Mouse (Mus musculus) liver, embryonic 11.5 days (tissue): ENCODE measurements around the gene Nhsl2. TPM values are rescaled to one million over a fixed set of nuclear protein-coding genes. Genes with fewer than 3 reads are reported as not detected.
A peak's percentile ranks its signal among the peaks of the same experiment; 100 is the strongest.
"Not testable (repeated sequence)": the region's sequence is repeated elsewhere in the genome, so short reads cannot be mapped to it uniquely, and the experiment has no call there.

ENCODE experiments used
- ATAC-seq: fragments of 200-750 bp; cut with Nextera tagmentation; replicated peaks from 2 replicates; pipeline ENCODE4 v1.8.0; 2017; ENCODE audit warnings: moderate number of reproducible peaks, mild to moderate bottlenecking, moderate TSS enrichment, moderate library complexity; ENCODE audit not compliant: low FRiP score
- DNase-seq: peaks from one replicate; pipeline ENCODE4 v3.0.0-alpha.2; 2017; ENCODE audit warnings: low spot score
- H3K27ac ChIP-seq: fragments of 300-500 bp; sonication (generic); 2 replicates; pipeline ENCODE4 v1.5.1; 2014; ENCODE audit warnings: mild to moderate bottlenecking, low read depth, low read length, control low read depth
- H3K27me3 ChIP-seq: fragments of 300-500 bp; sonication (generic); replicated peaks from 2 replicates; pipeline ENCODE4 v1.6.1; 2014; ENCODE audit warnings: low read length, mixed read lengths; ENCODE audit not compliant: control insufficient read depth, insufficient read depth
- H3K36me3 ChIP-seq: fragments of 300-500 bp; sonication (generic); 2 replicates; pipeline ENCODE4 v1.6.1; 2014; ENCODE audit warnings: mild to moderate bottlenecking, low read length, moderate library complexity, mixed read lengths; ENCODE audit not compliant: control insufficient read depth, insufficient read depth
- H3K4me1 ChIP-seq: fragments of 300-500 bp; sonication (generic); replicated peaks from 2 replicates; pipeline ENCODE4 v1.6.1; 2014; ENCODE audit warnings: low read length, mixed read lengths; ENCODE audit not compliant: control insufficient read depth, insufficient read depth
- H3K4me2 ChIP-seq: fragments of 300-500 bp; sonication (generic); 2 replicates; pipeline ENCODE4 v1.6.1; 2014; ENCODE audit warnings: mild to moderate bottlenecking, control low read depth, moderate library complexity
- H3K4me3 ChIP-seq: fragments of 300-500 bp; sonication (generic); 2 replicates; pipeline ENCODE4 v1.5.1; 2014; ENCODE audit warnings: low read depth, low read length, control low read depth
- H3K9ac ChIP-seq: fragments of 300-500 bp; sonication (generic); 2 replicates; pipeline ENCODE4 v1.6.1; 2014; ENCODE audit warnings: low read depth, low read length, control low read depth
- H3K9me3 ChIP-seq: fragments of 300-500 bp; sonication (generic); 2 replicates; pipeline ENCODE4 v1.6.1; 2016; ENCODE audit warnings: low read length, inconsistent platforms, mixed read lengths; ENCODE audit not compliant: control insufficient read depth
- WGBS: fragments of 180-500 bp; shearing (Covaris S2); extraction: QIAGEN DNeasy Blood & Tissue Kit; methylation state at CpG from one replicate; pipeline ENCODE4 v1.1.7; 2014; 5-methylcytosine and 5-hydroxymethylcytosine counted together
- polyA plus RNA-seq: library from polyadenylated mRNA; unstranded; fragments of >200 nt; fragmentation: Nextera tagmentation; extraction: Ambion mirVana; gene quantifications from 2 replicates; pipeline ENCODE4 v1.2.1, GENCODE M21; 2014

Gene Nhsl2
- 9.0 and 9.7 TPM in 2 replicates for polyA plus RNA-seq

- ATAC-seq, result no peak
These were observed at the start of gene Nhsl2 for GRCm38 (mm10) chrX:101849281-101849821. Nhsl2 (plus strand) TSS chrX:101849385.

GRCm38 (mm10) chrX:101805512-101805911 is 43.7 kb upstream of the Nhsl2 start:
- DNase-seq, result no peak
- H3K4me2 ChIP-seq, result no peak overlapping the region
- no peaks in the 10 kb centered on the region for H3K36me3 ChIP-seq
- no peak overlapping the region for H3K4me3 ChIP-seq
- 31% methylated on average over 2 of the region's 2 CpGs for WGBS
- H3K9me3 ChIP-seq, result no peaks in the 10 kb centered on the region
- no peak overlapping the region for H3K27ac ChIP-seq
- no peak for ATAC-seq
- H3K27me3 ChIP-seq, result peaks cover 9% of the 10 kb centered on the region; the same call in 1 of the 2 replicates
- no peaks in the 10 kb centered on the region for H3K4me1 ChIP-seq
- no peak overlapping the region for H3K9ac ChIP-seq

More at GRCm38 (mm10) chrX:101849281-101849821, at the start of gene Nhsl2:
- Histone ChIP-seq H3K36me3 (no peaks in the 10 kb centered on the region), H3K4me2 (peak within 1 kb of the TSS; percentile 68), H3K27me3 (peaks cover 72% of the 10 kb centered on the region), H3K4me3 (peak within 1 kb of the TSS; percentile 50), H3K9me3 (no peaks in the 10 kb centered on the region), H3K4me1 (no peaks in the 10 kb centered on the region), H3K27ac (no peak within 1 kb of the TSS), H3K9ac (peak within 1 kb of the TSS; percentile 37; the same call in 1 of the 2 replicates)
- 10% methylated on average over 43 of the region's 58 CpGs for WGBS
- peak; percentile 35 for DNase-seq

GRCm38 (mm10) chrX:101811750-101812149 is 37.4 kb upstream of the Nhsl2 start:
- 55% methylated on average over 3 of the region's 3 CpGs for WGBS
- no peak for DNase-seq
- no peak overlapping the region for H3K9ac ChIP-seq
- H3K4me3 ChIP-seq, result no peak overlapping the region
- H3K4me1 ChIP-seq, result no peaks in the 10 kb centered on the region
- no peak for ATAC-seq
- 0 out of 2 replicates have a peak, but pooled peaks cover 3% of the 10 kb centered on the region for H3K27me3 ChIP-seq
- H3K27ac ChIP-seq, result no peak overlapping the region
- no peaks in the 10 kb centered on the region for H3K9me3 ChIP-seq
- H3K4me2 ChIP-seq, result no peak overlapping the region
- no peaks in the 10 kb centered on the region for H3K36me3 ChIP-seq

- H3K4me3 ChIP-seq, result no peak overlapping the region
- ATAC-seq, result no peak
These were observed 30.0 kb upstream of the Nhsl2 start for GRCm38 (mm10) chrX:101819163-101819562.

GRCm38 (mm10) chrX:101819980-101820379 is 29.2 kb upstream of the Nhsl2 start:
- H3K9ac ChIP-seq, H3K9me3 ChIP-seq, H3K27ac ChIP-seq, H3K4me2 ChIP-seq, H3K4me1 ChIP-seq, H3K36me3 ChIP-seq, H3K27me3 ChIP-seq, H3K4me3 ChIP-seq, ATAC-seq, DNase-seq: not testable (repeated sequence)

More at GRCm38 (mm10) chrX:101819163-101819562, 30.0 kb upstream of the Nhsl2 start:
- no peaks in the 10 kb centered on the region for H3K9me3 ChIP-seq
- peaks cover 10% of the 10 kb centered on the region for H3K27me3 ChIP-seq
- no peak for DNase-seq
- H3K36me3 ChIP-seq, result no peaks in the 10 kb centered on the region
- WGBS, result 55% methylated on average over 1 of the region's 1 CpGs
- no peaks in the 10 kb centered on the region for H3K4me1 ChIP-seq
- no peak overlapping the region for H3K4me2 ChIP-seq
- H3K9ac ChIP-seq, result no peak overlapping the region
- no peak overlapping the region for H3K27ac ChIP-seq

GRCm38 (mm10) chrX:101847191-101847795 is 1.9 kb upstream of the Nhsl2 start:
- no peak overlapping the region for H3K27ac ChIP-seq
- 54% methylated on average over 5 of the region's 5 CpGs for WGBS
- no peaks in the 10 kb centered on the region for H3K4me1 ChIP-seq
- H3K4me2 ChIP-seq, result no peak overlapping the region
- H3K9ac ChIP-seq, result no peak overlapping the region
- no peaks in the 10 kb centered on the region for H3K36me3 ChIP-seq
- peaks cover 65% of the 10 kb centered on the region for H3K27me3 ChIP-seq
- H3K4me3 ChIP-seq, result no peak overlapping the region
- DNase-seq (no peak), ATAC-seq (no peak)
- no peaks in the 10 kb centered on the region for H3K9me3 ChIP-seq

- ATAC-seq, result no peak
These were observed 841 bp downstream of the Nhsl2 start for GRCm38 (mm10) chrX:101849901-101850551.

GRCm38 (mm10) chrX:101851566-101852354 is 2.6 kb downstream of the Nhsl2 start:
- Histone ChIP-seq H3K27me3 (peaks cover 69% of the 10 kb centered on the region), H3K9ac (no peak overlapping the region), H3K4me1 (no peaks in the 10 kb centered on the region), H3K36me3 (no peaks in the 10 kb centered on the region), H3K4me2 (no peak overlapping the region), H3K27ac (no peak overlapping the region), H3K4me3 (no peak overlapping the region), H3K9me3 (no peaks in the 10 kb centered on the region)
- no peak for DNase-seq
- 56% methylated on average over 7 of the region's 7 CpGs for WGBS
- no peak for ATAC-seq

More at GRCm38 (mm10) chrX:101849901-101850551, 841 bp downstream of the Nhsl2 start:
- DNase-seq, result no peak
- no peaks in the 10 kb centered on the region for H3K4me1 ChIP-seq
- H3K36me3 ChIP-seq, result no peaks in the 10 kb centered on the region
- peak overlapping the region; percentile 68 for H3K4me2 ChIP-seq
- WGBS, result 18% methylated on average over 45 of the region's 59 CpGs
- H3K9ac ChIP-seq, result peak overlapping the region; percentile 25; the same call in 1 of the 2 replicates
- H3K27me3 ChIP-seq, result peaks cover 79% of the 10 kb centered on the region
- H3K4me3 ChIP-seq, result peak overlapping the region; percentile 50
- no peaks in the 10 kb centered on the region for H3K9me3 ChIP-seq
- no peak overlapping the region for H3K27ac ChIP-seq
